Mouse (Mus musculus) left cerebral cortex, postnatal 4 days (tissue): ENCODE measurements at regions not wholly inside any gene's neighbourhood (a gene's known extent, or its start where the extent isn't known, plus 50 kb on each side); places are given as distances from the start of the nearest gene placed in this dataset.
A peak's percentile ranks its signal among the peaks of the same experiment; 100 is the strongest.

Experiments
- DNase-seq: peaks from one replicate; pipeline ENCODE4 v3.0.0-alpha.2; 2022
- intact Hi-C: fragments of 180-260 bp; cut with DNase I; formaldehyde crosslinking; loops from one replicate; pipeline ENCODE4 v1.15.1; 2025

GRCm38 (mm10) chr17:4196793-4197448 is 500.9 kb upstream of the Nox3 start:
- intact Hi-C loops = no loop called here

DNA sequence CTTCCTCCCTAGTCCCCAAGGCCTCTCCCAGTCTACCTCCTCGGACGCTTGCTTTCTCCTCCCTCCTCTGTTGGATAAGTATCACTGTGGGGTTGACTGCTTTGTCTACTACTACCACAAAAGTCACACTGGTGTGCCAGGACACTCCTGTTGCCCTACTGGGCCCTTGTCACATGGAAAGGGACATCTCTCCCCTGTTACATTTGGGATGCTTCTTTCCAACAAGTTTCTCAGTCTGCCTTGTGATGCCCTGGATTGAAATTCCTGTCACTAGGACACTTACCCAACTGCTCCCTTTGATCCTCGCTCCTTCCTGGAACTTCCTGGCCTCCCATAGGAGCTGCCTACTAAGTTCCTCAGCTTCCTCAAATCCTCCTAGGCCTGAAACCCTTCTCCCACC is 501.9 kb upstream of the Nox3 start:
- DNase-seq = no peak
- intact Hi-C loops = no loop called here

More at GRCm38 (mm10) chr17:4196793-4197448, 500.9 kb upstream of the Nox3 start:
- no peak for DNase-seq

GRCm38 (mm10) chr17:4199698-4200153 is 503.7 kb upstream of the Nox3 start:
- intact Hi-C loops = no loop called here
- no peak for DNase-seq

GRCm38 (mm10) chr17:4201300-4201699 is 505.2 kb upstream of the Nox3 start:
- no peak for DNase-seq
- intact Hi-C loops = no loop called here

- DNase-seq = no peak
- intact Hi-C loops = no loop called here
Measured at GRCm38 (mm10) chr17:4208142-4208925, 512.3 kb upstream of the Nox3 start.

DNA sequence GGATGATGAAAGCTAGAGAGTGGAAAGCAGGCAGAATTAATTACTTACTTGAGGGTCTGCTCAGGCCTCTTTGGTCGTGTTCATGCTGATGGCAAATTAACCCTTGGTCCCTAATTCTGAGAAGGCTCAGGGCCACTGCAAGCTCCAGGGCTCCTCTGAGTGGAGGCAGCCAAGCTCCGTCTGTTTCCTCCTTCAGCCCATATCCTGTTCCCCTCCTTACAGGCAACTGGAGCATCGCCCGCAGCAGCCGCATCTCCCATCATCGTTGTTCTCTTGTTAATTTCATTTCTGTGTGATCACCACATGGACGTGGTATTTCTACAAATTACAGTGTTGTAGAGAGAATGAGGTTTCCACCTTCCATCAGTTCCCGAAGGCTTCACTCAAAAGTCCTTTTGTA is 513.6 kb upstream of the Nox3 start:
- intact Hi-C loops = no loop called here
- DNase-seq = peak; percentile 13

DNA sequence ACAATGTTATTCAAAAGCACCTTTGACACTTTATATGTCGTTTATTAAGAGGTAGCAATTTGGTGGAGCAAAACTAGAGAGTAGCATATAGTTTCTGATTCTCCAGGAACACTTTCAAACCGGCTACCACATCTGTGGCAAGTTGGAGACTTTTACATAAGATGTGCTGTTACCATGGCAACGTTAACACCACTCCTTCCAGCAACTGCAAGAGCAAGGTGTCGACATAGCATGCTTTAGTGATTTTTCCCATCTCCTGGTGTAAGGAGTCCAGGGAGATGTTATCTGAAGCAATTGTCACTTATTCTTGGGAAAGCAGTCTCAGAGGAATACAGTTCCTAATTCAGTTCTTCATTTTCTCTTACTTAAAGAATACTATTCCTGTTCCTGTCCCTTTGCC is 516.5 kb upstream of the Nox3 start:
- intact Hi-C loops = no loop called here

DNA sequence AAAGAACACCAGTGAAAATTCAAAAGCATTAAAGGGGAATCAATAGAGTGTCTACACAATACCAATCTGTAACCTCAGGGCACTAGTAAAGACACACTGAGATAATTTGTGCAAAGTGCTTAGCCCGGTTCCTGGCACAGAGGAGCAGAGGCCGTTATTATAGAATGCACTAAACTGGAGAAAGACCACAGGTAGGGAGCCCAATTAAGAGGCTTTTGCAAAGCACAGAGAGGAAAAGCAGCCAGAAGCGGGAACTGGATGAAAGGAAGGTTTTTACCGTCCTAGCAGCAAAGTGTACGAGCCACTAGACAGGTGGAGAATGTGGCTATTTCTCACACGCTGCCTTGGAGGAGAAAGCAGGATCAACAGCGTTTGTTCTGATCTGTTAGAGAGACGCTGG is 518.9 kb upstream of the Nox3 start:
- DNase-seq = no peak
- intact Hi-C loops = no loop called here

More for the DNA sequence above, 516.5 kb upstream of the Nox3 start:
- no peak for DNase-seq

DNA sequence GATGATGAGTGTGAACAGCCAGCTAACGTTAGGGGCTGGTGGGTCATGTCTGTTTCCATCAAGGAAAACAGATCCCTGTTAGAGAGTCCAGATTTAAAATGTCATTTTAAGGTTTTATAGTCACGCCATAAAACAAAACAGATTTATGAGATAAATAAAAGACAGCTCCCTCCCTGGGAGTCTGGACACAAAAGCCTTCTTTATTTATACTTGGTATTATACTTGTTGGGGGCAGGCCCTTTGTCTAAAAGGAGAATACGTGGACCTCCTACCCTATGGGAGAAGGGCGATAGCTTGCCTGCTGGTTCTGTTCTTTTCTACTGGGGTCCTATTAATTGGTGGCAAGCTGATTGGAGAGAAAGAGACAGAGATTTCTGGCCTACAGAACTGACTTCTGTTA is 520.1 kb upstream of the Nox3 start:
- DNase-seq = no peak
- intact Hi-C loops = no loop called here

- DNase-seq = peak; percentile 17
- intact Hi-C loops = no loop called here
Measured at GRCm38 (mm10) chr17:4216750-4217149, 520.7 kb upstream of the Nox3 start.

DNA sequence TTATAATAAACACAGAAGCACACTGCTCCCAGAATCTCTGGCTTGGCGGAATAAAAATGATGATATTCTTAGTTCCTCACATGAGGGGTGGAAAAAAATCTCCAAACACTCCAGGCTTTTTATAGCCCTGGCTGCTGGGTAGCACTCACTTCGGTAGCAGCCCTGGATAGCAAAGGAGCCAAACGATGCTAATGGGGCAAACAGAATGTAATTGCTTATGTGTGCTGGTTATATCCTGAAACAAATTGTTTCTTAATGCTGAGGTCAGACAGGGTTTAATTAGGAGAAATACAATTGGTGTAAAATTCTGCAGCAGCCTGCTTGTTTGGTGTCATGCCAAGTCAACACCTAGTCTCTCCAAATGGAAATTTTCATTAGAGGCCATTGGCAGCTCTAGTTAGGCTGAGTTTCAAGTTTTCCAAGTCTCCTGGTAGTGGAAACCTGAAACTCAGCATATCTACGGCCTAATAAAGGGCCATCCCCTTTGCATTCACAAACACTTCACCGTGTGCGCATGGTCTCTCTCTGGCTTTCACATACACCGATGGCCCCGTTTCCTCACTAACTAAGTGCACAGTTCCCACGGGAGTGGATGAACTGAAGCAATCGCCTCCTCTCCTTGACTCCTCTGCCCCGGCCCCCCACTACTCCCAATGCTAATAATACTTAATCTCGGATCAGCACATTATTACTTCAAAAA is 524.8 kb upstream of the Nox3 start:
- intact Hi-C loops = no loop called here

DNA sequence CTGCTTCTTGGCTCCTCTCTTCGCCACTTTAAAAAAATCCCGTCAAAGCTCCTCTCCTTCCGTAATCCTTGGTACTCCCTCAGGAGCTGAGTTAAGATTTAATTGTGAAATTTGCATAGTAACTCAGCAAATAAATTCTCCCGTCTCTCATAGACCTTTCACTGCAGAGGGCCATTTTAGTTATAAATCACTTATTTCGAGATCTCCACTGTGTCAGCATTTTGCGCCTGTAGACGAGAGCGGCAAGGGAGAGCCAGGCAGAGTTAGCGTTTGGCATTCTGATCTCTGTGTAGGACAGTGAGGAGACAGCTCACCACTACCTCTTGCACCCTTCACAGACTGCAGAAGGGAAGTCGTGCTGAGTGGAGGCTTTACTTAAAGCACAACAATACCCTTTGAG is 531.8 kb upstream of the Nox3 start:
- no peak for DNase-seq

More for the DNA sequence above, 524.8 kb upstream of the Nox3 start:
- no peak for DNase-seq

DNA sequence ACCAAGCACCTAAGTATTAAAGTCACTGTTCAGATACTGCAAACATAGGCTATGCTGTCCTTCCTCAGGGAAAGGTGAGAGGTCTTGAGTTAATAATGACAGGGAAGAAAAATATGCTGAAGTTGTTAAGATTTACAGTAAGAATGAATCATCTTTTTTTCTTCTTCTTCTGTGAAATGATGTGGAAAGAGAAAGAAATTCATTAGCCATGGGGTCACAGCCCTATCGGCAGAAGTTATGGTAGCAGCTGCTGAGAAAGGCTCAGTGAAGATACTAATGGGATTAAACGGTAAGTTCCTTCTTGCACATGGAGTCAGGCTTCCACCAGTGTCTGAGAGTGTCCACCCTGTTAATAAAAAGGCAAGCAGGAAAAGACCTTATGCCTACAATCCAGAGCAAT is 533.9 kb upstream of the Nox3 start:
- no peak for DNase-seq

More for the DNA sequence above, 531.8 kb upstream of the Nox3 start:
- intact Hi-C loops = no loop called here

GRCm38 (mm10) chr17:4250476-4250875 is 554.4 kb upstream of the Nox3 start:
- intact Hi-C loops = no loop called here
- no peak for DNase-seq

More for the DNA sequence above, 533.9 kb upstream of the Nox3 start:
- intact Hi-C loops = no loop called here

DNA sequence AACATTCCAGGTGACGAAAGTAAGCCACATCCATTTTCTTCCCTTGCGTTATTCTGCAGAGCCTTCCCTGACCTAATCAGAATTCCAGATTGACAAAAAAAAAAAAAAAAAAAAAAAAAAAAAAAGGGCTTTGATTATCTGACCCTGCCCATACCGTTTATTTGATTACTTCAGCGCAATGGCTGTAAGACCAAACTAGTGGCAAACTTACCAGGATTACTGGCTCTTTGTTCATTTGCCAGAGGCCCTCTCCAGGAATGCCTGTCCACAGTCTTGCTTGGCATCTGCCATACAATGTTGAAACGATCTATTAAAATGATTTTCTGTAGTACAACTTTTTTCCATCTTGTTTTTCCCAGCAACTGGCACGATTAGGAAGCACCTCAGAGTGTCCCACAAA is 569.4 kb upstream of the Nox3 start:
- intact Hi-C loops = no loop called here
- DNase-seq = no peak

DNA sequence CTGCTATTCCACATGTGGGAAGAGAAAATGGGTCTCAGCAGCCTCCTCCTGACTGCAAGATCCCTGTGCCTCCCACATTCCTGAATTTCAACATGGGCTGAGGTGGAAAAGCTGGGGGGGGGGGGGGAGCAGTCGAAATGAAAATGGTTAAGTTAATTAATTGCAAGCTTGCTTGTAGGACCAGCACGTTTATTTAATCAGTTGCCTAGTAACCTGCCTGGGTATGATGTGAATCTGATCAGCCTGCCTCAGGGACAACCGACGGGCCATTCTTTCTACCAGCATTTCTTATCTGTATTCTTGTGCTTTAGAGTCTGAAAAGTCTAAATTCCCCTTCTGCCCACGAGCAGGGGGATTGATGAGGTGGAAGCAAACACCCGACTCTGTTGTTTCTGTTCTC is 569.9 kb upstream of the Nox3 start:
- DNase-seq = no peak
- intact Hi-C loops = no loop called here

DNA sequence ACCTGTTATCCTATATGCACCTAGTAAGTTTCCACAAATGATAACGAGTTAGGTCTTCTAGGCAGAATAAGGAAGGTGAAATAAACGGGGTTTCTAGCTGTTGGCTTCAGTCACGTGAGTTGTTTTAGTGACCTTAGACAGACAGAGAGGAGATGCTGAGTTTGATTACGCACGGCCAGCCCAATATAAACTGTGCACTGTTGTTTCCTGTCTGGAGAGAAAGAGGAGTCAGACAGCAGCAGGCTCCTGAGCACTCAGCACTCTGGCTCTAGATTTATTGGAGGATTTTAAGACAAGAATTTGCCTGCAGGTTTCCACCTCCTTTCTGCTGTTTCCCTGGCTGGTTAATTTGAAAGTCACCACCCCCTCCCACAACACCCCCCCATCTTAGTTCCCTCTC is 570.4 kb upstream of the Nox3 start:
- DNase-seq = no peak
- intact Hi-C loops = no loop called here

DNA sequence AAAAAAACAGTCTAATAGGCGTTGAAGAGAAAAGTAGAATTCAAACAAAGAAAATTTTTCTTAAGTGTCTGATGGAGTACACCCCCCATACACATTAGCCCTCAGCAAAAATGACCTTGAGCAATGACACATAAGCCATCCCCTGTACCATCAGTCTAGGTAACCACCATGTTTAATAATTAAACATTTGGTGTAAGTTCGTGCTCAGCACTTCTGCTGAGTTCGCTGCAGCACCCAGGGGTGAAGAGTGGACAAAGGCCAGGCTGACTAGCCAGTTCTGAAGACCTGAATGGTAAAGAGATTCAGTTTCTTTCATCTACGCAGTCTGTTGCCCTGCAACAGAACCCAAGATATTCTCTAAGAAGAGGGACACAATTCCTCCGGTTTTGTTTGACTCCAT is 572.3 kb upstream of the Nox3 start:
- no peak for DNase-seq
- intact Hi-C loops = no loop called here

DNA sequence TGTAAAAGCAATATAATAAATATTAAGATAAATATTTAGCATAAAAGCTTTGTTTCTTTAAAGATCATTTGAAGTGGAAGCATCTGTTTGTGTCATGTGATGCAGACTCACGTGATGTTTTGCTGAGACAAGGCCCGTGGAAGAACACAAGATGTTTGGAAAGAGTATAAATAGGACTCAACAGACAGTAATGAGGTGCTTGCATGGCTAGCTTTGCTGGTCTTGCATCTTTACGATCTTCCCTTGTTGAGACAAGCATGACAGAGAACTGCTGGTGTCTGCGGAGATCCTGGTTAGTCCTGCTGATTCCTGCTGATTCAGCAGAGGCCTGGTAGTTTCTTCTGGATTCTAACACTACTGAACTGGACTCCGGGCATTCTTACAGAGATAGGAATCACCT is 576.4 kb upstream of the Nox3 start:
- intact Hi-C loops = no loop called here
- no peak for DNase-seq

- intact Hi-C loops = no loop called here
- DNase-seq = no peak
Measured at GRCm38 (mm10) chr17:4276722-4277121, 580.7 kb upstream of the Nox3 start.

DNA sequence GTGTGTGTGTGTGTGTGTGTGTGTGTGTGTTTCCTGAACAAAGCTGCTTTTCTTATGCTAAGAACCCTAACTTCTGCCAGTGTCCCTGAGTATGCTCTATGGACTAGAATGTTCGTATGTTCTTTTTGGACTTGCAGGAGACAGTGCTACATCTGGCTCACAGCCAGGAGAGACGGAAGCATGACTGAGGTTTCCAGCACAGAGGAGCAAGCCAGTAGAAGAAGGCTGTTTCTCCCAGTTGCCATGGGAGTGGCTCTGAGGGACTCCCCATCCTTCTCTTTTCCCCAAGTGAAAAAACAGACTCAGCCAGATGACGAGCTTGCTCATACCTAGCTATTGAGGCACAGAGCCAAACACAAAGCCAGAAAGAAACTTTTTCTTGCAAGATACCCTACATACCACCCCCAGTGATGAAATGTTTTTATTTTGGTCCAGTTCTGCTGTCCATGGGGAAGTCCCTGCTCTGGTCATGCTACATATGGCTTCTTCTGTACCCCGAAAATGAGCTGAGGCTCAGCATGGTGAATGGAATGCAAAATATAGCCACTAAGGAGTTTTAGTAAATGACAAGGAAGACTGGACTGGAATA is 582.3 kb upstream of the Nox3 start:
- DNase-seq = peak; percentile 22
- intact Hi-C loops = no loop called here
